Mouse (Mus musculus): ENCODE data around the gene Tpcn2. TPM values are rescaled to one million over a fixed set of nuclear protein-coding genes. Genes with fewer than 3 reads are reported as not detected.
A peak's percentile ranks its signal among the peaks of the same experiment; 100 is the strongest.

Tpcn2 gene
- polyA plus RNA-seq, 1 experiment from 2014 or later, result 0.86 TPM

DNA sequence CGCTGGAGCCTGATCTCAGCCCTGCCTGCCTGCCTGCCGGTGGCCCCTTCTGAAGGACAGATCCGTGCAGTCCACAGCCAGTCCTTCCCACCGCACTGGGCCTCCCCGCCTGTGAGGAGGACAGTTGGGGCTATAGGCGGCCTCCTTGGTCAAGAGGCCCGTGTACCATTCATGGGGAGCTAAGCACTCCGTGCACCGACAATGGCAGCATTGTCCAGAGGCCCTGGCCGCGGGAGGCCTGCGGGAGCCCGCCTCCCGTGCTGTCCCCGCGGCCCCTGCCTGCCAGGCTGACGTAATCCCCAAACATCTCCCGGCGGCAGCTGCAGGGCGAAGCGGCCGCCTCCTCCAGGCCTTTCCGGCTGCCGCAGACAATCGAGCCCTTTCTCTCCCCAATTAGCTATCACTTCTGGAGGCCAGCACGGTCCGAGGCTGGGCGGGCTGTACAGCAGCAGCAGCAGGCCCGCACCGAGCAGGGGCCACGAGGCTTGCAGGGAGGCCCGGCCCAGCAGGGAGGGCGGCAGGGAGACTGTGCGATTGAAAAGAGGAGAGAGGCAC lies 77.7 kb downstream of the Tpcn2 start:
- Histone ChIP-seq H3K4me1 (ENCODE audit: control insufficient read depth, insufficient read depth, low read length) (peaks cover 25% of the 10 kb centered on the region), H3K36me3 (ENCODE audit: control insufficient read depth, insufficient read depth, low read length) (no peaks in the 10 kb centered on the region), H3K9ac (ENCODE audit: low read length) (peak overlapping the region; percentile 66), H3K4me3 (ENCODE audit: low read depth, low read length) (0 out of 2 replicates have a peak overlapping the region, but pooled peaks have one; percentile 8), H3K27me3 (replicated peaks; ENCODE audit: control insufficient read depth, insufficient read depth, low read length) (no peaks in the 10 kb centered on the region), H3K27ac (ENCODE audit: low read depth, low read length) (peak overlapping the region; percentile 97), H3K9me3 (replicated peaks; ENCODE audit: control insufficient read depth, low read length) (no peaks in the 10 kb centered on the region; the same call in 1 of the 2 replicates), H3K4me2 (ENCODE audit: low read length) (peak overlapping the region; percentile 34)
- DNase-seq (ENCODE audit: low spot score), result peak; percentile 94
- ATAC-seq, result peak; percentile 95
- WGBS, result under 1% methylated on average over 34 of the region's 34 CpGs

DNA sequence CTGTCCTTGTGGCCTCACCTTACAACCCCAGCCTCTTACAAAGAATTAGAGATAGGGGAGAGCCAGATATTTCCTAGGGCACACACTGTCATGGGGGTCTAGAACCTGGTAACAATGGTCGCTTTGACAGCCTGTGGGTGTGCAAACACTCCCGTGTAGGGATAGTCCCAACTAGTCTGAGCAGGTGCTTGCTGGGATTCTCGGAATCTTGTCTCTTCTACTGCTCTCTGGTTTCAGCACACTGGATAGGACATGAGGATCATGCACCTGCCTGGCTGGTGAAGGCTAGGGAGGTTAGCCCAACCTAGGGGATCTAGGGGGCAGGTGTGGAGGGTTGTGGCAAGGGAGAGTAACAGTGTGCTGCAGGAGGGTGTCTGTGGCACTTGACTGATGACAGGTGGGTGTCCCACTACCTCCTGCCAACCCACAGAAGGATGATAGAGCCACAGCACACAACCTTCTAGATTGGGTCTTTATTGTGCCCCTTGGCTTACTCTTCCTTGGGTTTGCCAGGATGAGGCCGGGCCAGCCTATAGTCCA lies 78.4 kb downstream of the Tpcn2 start:
- Histone ChIP-seq H3K9ac (ENCODE audit: low read length) (peak overlapping the region; percentile 66; the same call in 1 of the 2 replicates), H3K4me3 (ENCODE audit: low read depth, low read length) (no peak overlapping the region), H3K27ac (ENCODE audit: low read depth, low read length) (peak overlapping the region; percentile 97), H3K9me3 (replicated peaks; ENCODE audit: control insufficient read depth, low read length) (no peaks in the 10 kb centered on the region; the same call in 1 of the 2 replicates), H3K4me2 (ENCODE audit: low read length) (peak overlapping the region; percentile 34), H3K4me1 (ENCODE audit: control insufficient read depth, insufficient read depth, low read length) (peaks cover 22% of the 10 kb centered on the region), H3K36me3 (ENCODE audit: control insufficient read depth, insufficient read depth, low read length) (no peaks in the 10 kb centered on the region), H3K27me3 (replicated peaks; ENCODE audit: control insufficient read depth, insufficient read depth, low read length) (no peaks in the 10 kb centered on the region)
- DNase-seq (ENCODE audit: low spot score) (no peak), ATAC-seq (no peak)
- 68% methylated on average over 4 of the region's 4 CpGs for WGBS

DNA sequence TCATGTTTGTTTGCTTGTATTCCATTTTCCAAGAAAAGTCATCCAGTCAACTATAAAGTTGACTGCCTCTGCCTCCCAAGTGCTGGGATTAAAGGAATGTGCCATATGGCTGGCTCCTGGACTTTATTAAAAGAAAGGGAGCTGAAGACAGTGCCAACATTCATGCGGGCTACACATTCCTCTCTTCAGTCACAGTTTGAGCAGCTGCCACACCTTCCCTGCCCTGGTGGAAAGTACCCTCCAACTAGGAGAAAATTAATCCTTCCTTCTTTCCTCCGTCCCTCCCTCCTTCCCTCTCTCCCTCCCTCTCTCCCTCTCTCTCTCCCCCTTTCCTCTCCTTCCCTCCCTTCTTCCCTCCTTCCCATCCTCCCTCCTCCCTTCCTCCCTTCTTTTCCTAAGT lies 84.1 kb downstream of the Tpcn2 start:
- DNase-seq (ENCODE audit: low spot score), result no peak
- H3K36me3 ChIP-seq (ENCODE audit: control insufficient read depth, insufficient read depth, low read length), result no peaks in the 10 kb centered on the region
- 43% methylated on average over 2 of the region's 2 CpGs for WGBS
- no peak overlapping the region for H3K27ac ChIP-seq (ENCODE audit: low read depth, low read length)
- no peak overlapping the region for H3K4me3 ChIP-seq (ENCODE audit: low read depth, low read length)
- H3K4me2 ChIP-seq (ENCODE audit: low read length), result no peak overlapping the region
- no peak for ATAC-seq
- H3K27me3 ChIP-seq (replicated peaks; ENCODE audit: control insufficient read depth, insufficient read depth, low read length), result no peaks in the 10 kb centered on the region
- no peaks in the 10 kb centered on the region; the same call in 1 of the 2 replicates for H3K9me3 ChIP-seq (replicated peaks; ENCODE audit: control insufficient read depth, low read length)
- no peak overlapping the region for H3K9ac ChIP-seq (ENCODE audit: low read length)
- peaks cover 7% of the 10 kb centered on the region for H3K4me1 ChIP-seq (ENCODE audit: control insufficient read depth, insufficient read depth, low read length)

DNA sequence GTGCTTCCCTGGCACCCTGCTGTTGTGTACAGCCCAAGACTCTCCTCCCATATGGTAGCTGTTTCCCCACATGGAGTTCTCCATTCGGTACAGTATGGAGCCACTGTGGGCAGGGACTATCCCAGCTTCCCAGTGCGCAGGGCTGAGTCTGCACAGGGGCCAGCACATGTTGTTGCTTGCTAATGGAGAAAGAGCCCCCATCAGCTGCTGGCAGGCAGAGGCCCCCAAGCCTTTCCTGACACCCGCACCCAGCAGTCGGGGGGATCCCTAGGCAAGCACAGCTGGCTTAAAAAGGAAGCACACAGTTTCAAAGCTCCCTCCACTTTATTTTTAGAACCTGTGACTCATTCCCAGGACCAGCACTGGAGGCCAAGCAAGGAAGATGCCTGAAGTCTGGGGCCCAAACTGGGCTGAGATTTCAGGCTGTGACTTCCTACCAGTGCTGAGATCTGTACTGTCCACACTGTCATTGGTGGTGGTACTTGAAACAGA lies 85.5 kb downstream of the Tpcn2 start:
- Histone ChIP-seq H3K9me3 (replicated peaks; ENCODE audit: control insufficient read depth, low read length) (no peaks in the 10 kb centered on the region; the same call in 1 of the 2 replicates), H3K27ac (ENCODE audit: low read depth, low read length) (0 out of 2 replicates have a peak overlapping the region, but pooled peaks have one; percentile 0), H3K4me2 (ENCODE audit: low read length) (no peak overlapping the region), H3K9ac (ENCODE audit: low read length) (no peak overlapping the region), H3K27me3 (replicated peaks; ENCODE audit: control insufficient read depth, insufficient read depth, low read length) (no peaks in the 10 kb centered on the region), H3K36me3 (ENCODE audit: control insufficient read depth, insufficient read depth, low read length) (no peaks in the 10 kb centered on the region), H3K4me3 (ENCODE audit: low read depth, low read length) (no peak overlapping the region), H3K4me1 (ENCODE audit: control insufficient read depth, insufficient read depth, low read length) (peaks cover 14% of the 10 kb centered on the region)
- ATAC-seq (peak; percentile 57; the same call in 1 of the 2 replicates), DNase-seq (ENCODE audit: low spot score) (no peak)
- 65% methylated on average over 4 of the region's 4 CpGs for whole genome bisulfite sequencing

DNA sequence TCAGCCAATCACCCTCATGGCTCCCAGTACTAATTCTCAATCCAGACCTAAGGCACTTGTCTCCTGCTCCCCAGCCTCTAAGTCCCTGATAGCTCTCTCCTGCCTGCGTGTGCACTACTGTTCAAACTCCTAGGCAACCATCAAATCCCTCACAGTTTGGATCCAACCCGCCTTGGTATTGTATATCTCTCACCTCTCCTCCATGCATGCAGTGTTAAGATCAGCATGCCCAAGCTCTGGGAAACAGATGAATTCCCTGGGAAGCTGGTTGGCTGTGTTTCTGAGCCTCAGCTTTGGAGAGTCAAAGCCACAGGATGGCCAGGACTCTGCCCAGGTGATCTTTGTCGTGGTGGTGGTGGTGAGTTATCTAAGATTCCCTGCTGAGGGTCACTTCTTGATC lies 86.1 kb downstream of the Tpcn2 start:
- no peak overlapping the region for H3K9ac ChIP-seq (ENCODE audit: low read length)
- H3K27me3 ChIP-seq (replicated peaks; ENCODE audit: control insufficient read depth, insufficient read depth, low read length), result no peaks in the 10 kb centered on the region
- H3K4me3 ChIP-seq (ENCODE audit: low read depth, low read length), result no peak overlapping the region
- H3K36me3 ChIP-seq (ENCODE audit: control insufficient read depth, insufficient read depth, low read length), result no peaks in the 10 kb centered on the region
- H3K27ac ChIP-seq (ENCODE audit: low read depth, low read length), result no peak overlapping the region
- DNase-seq (ENCODE audit: low spot score) (no peak), ATAC-seq (no peak)
- peaks cover 14% of the 10 kb centered on the region for H3K4me1 ChIP-seq (ENCODE audit: control insufficient read depth, insufficient read depth, low read length)
- H3K9me3 ChIP-seq (replicated peaks; ENCODE audit: control insufficient read depth, low read length), result no peaks in the 10 kb centered on the region; the same call in 1 of the 2 replicates
- 49% methylated on average over 3 of the region's 3 CpGs for WGBS
- no peak overlapping the region for H3K4me2 ChIP-seq (ENCODE audit: low read length)

DNA sequence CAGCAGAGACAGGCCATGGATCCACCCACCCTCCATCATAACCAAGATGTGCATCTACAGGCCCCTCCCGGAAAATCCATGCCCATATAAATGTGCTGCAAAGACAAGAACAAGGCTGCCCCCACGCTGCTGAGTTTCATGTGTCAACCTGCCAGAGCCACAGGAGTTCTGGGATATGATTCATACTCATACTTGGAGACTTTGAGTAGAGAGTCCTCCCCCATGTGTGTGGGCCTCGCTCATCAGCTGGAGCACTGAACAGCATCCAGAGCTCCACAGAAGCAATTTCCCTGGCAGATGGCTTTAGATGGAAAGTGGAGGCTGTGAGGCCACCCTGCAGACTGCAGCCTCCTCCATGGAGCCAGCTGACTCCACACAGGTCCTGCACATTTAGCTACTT lies 86.8 kb downstream of the Tpcn2 start:
- DNase-seq (ENCODE audit: low spot score) (no peak), ATAC-seq (no peak)
- H3K36me3 ChIP-seq (ENCODE audit: control insufficient read depth, insufficient read depth, low read length), result no peaks in the 10 kb centered on the region
- H3K4me2 ChIP-seq (ENCODE audit: low read length), result no peak overlapping the region
- no peaks in the 10 kb centered on the region for H3K27me3 ChIP-seq (replicated peaks; ENCODE audit: control insufficient read depth, insufficient read depth, low read length)
- H3K27ac ChIP-seq (ENCODE audit: low read depth, low read length), result no peak overlapping the region
- 88% methylated on average over 3 of the region's 3 CpGs for WGBS
- peaks cover 14% of the 10 kb centered on the region for H3K4me1 ChIP-seq (ENCODE audit: control insufficient read depth, insufficient read depth, low read length)
- H3K9ac ChIP-seq (ENCODE audit: low read length), result no peak overlapping the region
- H3K9me3 ChIP-seq (replicated peaks; ENCODE audit: control insufficient read depth, low read length), result no peaks in the 10 kb centered on the region; the same call in 1 of the 2 replicates
- no peak overlapping the region for H3K4me3 ChIP-seq (ENCODE audit: low read depth, low read length)

DNA sequence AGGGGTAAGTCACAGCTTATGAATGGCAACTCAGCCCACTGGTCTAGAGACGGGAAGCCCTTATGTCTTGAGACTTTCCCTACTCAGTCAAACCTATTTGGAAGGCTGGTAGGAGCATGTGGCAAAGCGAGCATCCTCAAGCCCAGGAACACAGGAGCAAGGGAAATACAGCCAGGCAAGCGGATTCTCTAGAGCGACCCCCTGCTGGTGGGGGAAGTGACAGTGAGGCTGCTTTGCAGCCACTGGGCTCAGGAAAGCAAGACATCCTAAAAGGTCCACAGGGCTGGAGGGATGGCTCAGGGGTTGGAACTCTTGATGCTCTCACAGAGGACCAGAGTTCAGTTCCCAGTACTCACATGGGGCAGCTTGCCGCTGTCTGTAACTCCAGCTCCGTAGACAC lies 87.5 kb downstream of the Tpcn2 start:
- no peak for ATAC-seq
- Histone ChIP-seq H3K4me2 (ENCODE audit: low read length) (no peak overlapping the region), H3K27ac (ENCODE audit: low read depth, low read length) (no peak overlapping the region), H3K36me3 (ENCODE audit: control insufficient read depth, insufficient read depth, low read length) (no peaks in the 10 kb centered on the region), H3K4me3 (ENCODE audit: low read depth, low read length) (no peak overlapping the region), H3K4me1 (ENCODE audit: control insufficient read depth, insufficient read depth, low read length) (peaks cover 14% of the 10 kb centered on the region), H3K27me3 (replicated peaks; ENCODE audit: control insufficient read depth, insufficient read depth, low read length) (no peaks in the 10 kb centered on the region), H3K9ac (ENCODE audit: low read length) (no peak overlapping the region), H3K9me3 (replicated peaks; ENCODE audit: control insufficient read depth, low read length) (no peaks in the 10 kb centered on the region; the same call in 1 of the 2 replicates)
- 82% methylated on average over 6 of the region's 6 CpGs for WGBS
- no peak for DNase-seq (ENCODE audit: low spot score)

DNA sequence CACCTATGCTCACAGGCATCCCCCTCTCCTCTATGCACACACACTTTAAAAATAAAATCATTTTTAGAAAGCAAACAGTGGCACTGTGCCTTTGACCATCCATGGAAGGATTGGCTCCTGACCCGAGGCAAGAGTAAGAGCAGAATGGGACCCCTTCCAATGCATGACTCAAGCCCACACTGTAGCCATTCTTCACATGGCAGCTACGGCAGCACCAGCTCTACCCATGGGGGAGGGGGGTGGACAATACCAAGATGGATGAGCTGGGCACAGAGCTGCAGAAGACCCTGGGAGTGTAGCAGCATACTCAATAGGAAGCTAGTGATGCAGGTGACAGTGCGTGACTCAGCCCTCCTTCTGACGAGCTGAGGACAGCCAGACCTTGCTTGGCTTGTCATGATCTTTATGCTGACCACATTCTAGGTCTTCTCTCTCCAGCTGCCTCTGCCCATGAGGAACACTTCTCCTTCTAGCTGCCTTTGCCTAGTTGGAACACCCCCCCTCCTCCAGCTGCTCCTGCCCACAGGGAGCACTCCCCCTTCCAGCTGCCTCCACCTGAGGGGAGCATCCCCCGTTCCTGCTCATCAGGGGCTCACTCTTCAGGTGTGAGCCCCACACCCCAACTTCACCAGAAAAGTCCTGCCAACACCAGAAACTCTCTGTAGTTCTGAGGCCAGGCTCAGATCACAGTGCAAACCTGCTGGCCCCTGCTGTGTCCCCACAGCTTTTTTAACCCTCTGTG lies 88.5 kb downstream of the Tpcn2 start:
- Histone ChIP-seq H3K36me3 (ENCODE audit: control insufficient read depth, insufficient read depth, low read length) (no peaks in the 10 kb centered on the region), H3K27ac (ENCODE audit: low read depth, low read length) (no peak overlapping the region), H3K9me3 (replicated peaks; ENCODE audit: control insufficient read depth, low read length) (no peaks in the 10 kb centered on the region), H3K4me3 (ENCODE audit: low read depth, low read length) (no peak overlapping the region), H3K9ac (ENCODE audit: low read length) (no peak overlapping the region), H3K4me2 (ENCODE audit: low read length) (no peak overlapping the region), H3K27me3 (replicated peaks; ENCODE audit: control insufficient read depth, insufficient read depth, low read length) (no peaks in the 10 kb centered on the region), H3K4me1 (ENCODE audit: control insufficient read depth, insufficient read depth, low read length) (peaks cover 14% of the 10 kb centered on the region)
- 59% methylated on average over 5 of the region's 5 CpGs for WGBS
- no peak for ATAC-seq
- no peak for DNase-seq (ENCODE audit: low spot score)
